Mouse (Mus musculus) megakaryocyte, adult 5-6 weeks (primary cell): ENCODE measurements around the gene Mup21. TPM values are rescaled to one million over a fixed set of nuclear protein-coding genes. Genes with fewer than 3 reads are reported as not detected.
"Not testable (repeated sequence)": the region's sequence is repeated elsewhere in the genome, so short reads cannot be mapped to it uniquely, and the experiment has no call there.

Source experiments
- ATAC-seq: 2 replicates; pipeline ENCODE4 v1.8.0; 2016; ENCODE audit warnings: mild to moderate bottlenecking, inconsistent platforms; ENCODE audit not compliant: poor library complexity, severe bottlenecking
- total RNA-seq, 2 experiments: library from RNA; stranded (forward) in 1 of 2; stranded (reverse) in 1 of 2; fragments of 153-499, 151-499 nt in 1 of 2; fragments of 221-1000, 200-1000 nt in 1 of 2; gene quantifications; 2 replicates each; pipeline versions ENCODE4 v1.2.3 to v1.2.4; 2015 to 2017

The Mup21 gene
- total RNA-seq (2015): not detected in 2 replicates
- not detected in 2 replicates for total RNA-seq (2017)

DNA sequence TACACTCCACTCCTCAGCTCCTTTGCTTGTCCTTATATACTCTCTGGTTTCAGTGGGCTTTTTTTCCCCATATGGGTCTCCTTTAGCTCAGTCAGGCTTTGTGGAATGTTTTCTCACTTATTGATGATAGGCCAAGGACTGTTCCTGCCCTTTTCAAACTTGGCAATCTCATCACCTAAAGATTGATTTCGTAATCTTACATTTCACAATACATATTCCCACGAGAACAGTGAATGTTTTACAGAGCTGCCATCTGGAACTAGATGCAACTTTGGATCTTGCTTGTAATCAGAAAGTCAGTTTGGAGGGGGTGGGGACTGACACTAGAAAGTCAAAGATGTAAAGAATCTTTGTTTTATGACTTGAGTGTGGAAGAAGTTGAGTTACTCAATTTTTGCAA is at the start of gene Mup21:
Gene Mup21 (minus strand): TSS at position 53 of the 400 bp plus-strand sequence.
- ATAC-seq: no peak

GRCm38 (mm10) chr4:62199923-62200529 is 49.4 kb upstream of the Mup21 start:
- no peak for ATAC-seq

DNA sequence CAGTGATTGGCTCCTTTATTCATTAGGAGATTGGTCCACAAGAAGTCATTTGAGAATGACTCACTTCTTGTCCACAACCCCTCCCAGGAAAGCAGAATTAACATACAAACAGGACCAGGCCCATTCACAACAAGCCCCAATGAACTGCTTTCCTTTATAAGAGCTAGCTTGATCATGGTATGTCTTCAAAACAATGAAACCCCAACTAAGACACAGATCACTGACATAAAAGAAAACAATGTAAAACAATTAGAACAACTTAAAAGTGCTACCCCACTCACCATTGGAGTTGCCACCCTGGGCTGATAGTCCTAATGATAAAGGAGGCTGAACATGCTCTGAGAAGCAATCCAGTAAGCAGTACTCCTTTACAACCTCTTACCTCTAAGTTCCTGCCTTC is 38.1 kb upstream of the Mup21 start:
- ATAC-seq: no peak

- no peak for ATAC-seq
Observed at GRCm38 (mm10) chr4:62177282-62177681, 26.6 kb upstream of the Mup21 start.

DNA sequence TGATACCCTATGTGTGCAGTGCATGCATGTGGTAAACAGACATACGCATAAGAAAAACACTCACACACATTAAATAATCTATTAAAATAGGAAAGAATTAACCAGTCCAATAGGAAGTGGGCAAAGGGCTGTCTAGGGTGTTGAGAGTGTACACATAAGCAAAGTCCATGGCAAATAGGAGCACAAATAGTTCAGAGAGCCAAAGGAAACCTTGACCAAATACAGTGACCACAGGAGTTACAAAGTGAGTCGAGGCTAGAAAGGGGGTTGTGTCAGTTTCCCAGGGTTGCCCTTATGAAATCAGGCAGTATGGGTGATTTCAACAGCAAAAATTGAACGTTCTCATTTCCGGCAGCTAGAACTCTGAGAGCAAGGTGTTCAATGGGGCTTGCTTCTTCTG is 23.8 kb upstream of the Mup21 start:
- ATAC-seq: no peak

GRCm38 (mm10) chr4:62167636-62168035 is 17.0 kb upstream of the Mup21 start:
- ATAC-seq: not testable (repeated sequence)

DNA sequence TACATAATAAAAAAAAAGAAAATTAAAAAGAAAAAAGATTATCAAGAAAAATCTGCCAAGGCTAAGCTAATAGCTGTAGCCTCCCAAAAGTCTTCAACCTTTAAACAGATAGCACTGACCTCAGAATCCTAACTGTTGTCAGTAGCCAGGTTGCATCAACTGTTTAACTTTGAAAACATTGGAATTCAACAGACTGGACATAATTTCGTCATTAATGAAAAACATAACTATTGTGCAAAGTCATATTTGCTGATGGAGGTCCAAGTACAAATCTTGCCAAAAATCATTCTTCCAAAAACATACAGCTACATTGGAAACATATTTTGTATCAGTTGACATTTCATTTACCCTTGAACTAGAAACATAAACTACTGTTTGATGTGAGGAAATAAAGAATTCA is 7.7 kb upstream of the Mup21 start:
- ATAC-seq: no peak

GRCm38 (mm10) chr4:62133706-62134105 is 17.0 kb downstream of the Mup21 start:
- ATAC-seq: no peak

DNA sequence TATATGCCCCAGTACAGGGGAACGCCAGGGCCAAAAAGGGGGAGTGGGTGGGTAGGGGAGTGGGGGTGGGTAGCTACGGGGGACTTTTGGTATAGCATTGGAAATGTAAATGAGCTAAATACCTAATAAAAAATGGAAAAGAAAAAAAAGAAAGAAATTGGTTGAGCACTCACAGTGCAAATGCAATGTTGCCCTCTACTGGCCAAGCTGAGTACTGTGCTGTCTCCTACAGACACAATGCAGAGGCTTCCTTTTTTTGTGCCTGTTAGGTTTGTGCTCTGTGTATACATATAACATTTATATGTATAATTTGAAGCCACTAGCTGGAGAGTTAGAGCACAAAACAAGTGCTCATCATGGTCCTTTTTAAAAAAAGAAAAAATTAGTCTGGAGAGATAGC is 47.3 kb downstream of the Mup21 start:
- not testable (repeated sequence) for ATAC-seq

Other genes starting within 250 kb of the Mup21 start
- gene Mup20, start 96.7 kb downstream of the Mup21 start, total RNA-seq (2015): not detected in 2 replicates
- not detected in 2 replicates for gene Mup20, start 96.7 kb downstream of the Mup21 start, total RNA-seq (2017)
- not detected in 2 replicates for gene Mup3, start 63.5 kb downstream of the Mup21 start, total RNA-seq (2015)
- gene Mup3, start 63.5 kb downstream of the Mup21 start, total RNA-seq (2017): not detected in 2 replicates
- not detected in 2 replicates for gene Zfp37, start 80.2 kb upstream of the Mup21 start, total RNA-seq (2015)
- not detected in 2 replicates for gene Zfp37, start 80.2 kb upstream of the Mup21 start, total RNA-seq (2017)
- gene Slc31a2, start 111.7 kb upstream of the Mup21 start, total RNA-seq (2015): 61.5 and 74.8 TPM in 2 replicates
- gene Slc31a2, start 111.7 kb upstream of the Mup21 start, total RNA-seq (2017): 49.5 and 54.3 TPM in 2 replicates
- gene Fkbp15, start 209.7 kb upstream of the Mup21 start, total RNA-seq (2015): 46.8 and 47.6 TPM in 2 replicates
- 110 and 118 TPM in 2 replicates for gene Fkbp15, start 209.7 kb upstream of the Mup21 start, total RNA-seq (2017)
- 23.2 and 26.1 TPM in 2 replicates for gene Slc31a1, start 209.9 kb upstream of the Mup21 start, total RNA-seq (2015)
- 20.7 and 25.3 TPM in 2 replicates for gene Slc31a1, start 209.9 kb upstream of the Mup21 start, total RNA-seq (2017)